Mouse (Mus musculus): ENCODE measurements around the gene Jag2. TPM values are rescaled to one million over a fixed set of nuclear protein-coding genes. Genes with fewer than 3 reads are reported as not detected.

Gene Jag2
- polyA plus RNA-seq, 1 experiment from 2014 or later, result 3.2 TPM

- Histone ChIP-seq H3K9me3 (ENCODE audit: control insufficient read depth, low read length) (no peaks in the 10 kb centered on the region), H3K4me3 (ENCODE audit: low read depth, low read length) (no peak overlapping the region), H3K4me1 (replicated peaks; ENCODE audit: control insufficient read depth, insufficient read depth) (peaks cover 6% of the 10 kb centered on the region), H3K27me3 (ENCODE audit: control insufficient read depth, insufficient read depth, low read length) (no peaks in the 10 kb centered on the region), H3K9ac (ENCODE audit: low read length) (no peak overlapping the region), H3K36me3 (ENCODE audit: control insufficient read depth, insufficient read depth, low read length) (no peaks in the 10 kb centered on the region), H3K4me2 (replicated peaks; ENCODE audit: low read depth) (no peak overlapping the region), H3K27ac (replicated peaks) (no peak overlapping the region; the same call in 1 of the 2 replicates)
- TF ChIP-seq EP300 (optimal IDR thresholded peaks at IDR 0.05) (no peak), CTCF (IDR thresholded peaks at IDR 0.05; ENCODE audit: low read depth) (no peak)
- DNase-seq (ENCODE audit: low spot score) (no peak), ATAC-seq (ENCODE audit: low FRiP score, low TSS enrichment) (no peak)
- WGBS, result 73% methylated on average over 5 of the region's 5 CpGs
Measured at GRCm38 (mm10) chr12:112879731-112880130, 49.8 kb downstream of the Jag2 start.

- 0 out of 2 replicates have a peak, but pooled peaks cover 2% of the 10 kb centered on the region for H3K27me3 ChIP-seq (ENCODE audit: control insufficient read depth, insufficient read depth, low read length)
- H3K27ac ChIP-seq (replicated peaks), result peak overlapping the region; percentile 63
Measured at GRCm38 (mm10) chr12:112877607-112878020, 52.0 kb downstream of the Jag2 start.

GRCm38 (mm10) chr12:112877073-112877576 is 52.5 kb downstream of the Jag2 start:
- Histone ChIP-seq H3K4me2 (replicated peaks; ENCODE audit: low read depth) (peak overlapping the region; percentile 64), H3K4me3 (ENCODE audit: low read depth, low read length) (peak overlapping the region; percentile 35), H3K9ac (ENCODE audit: low read length) (peak overlapping the region; percentile 35), H3K27me3 (ENCODE audit: control insufficient read depth, insufficient read depth, low read length) (0 out of 2 replicates have a peak, but pooled peaks cover 2% of the 10 kb centered on the region), H3K9me3 (ENCODE audit: control insufficient read depth, low read length) (no peaks in the 10 kb centered on the region), H3K36me3 (ENCODE audit: control insufficient read depth, insufficient read depth, low read length) (no peaks in the 10 kb centered on the region), H3K27ac (replicated peaks) (peak overlapping the region; percentile 63), H3K4me1 (replicated peaks; ENCODE audit: control insufficient read depth, insufficient read depth) (peaks cover 6% of the 10 kb centered on the region)
- DNase-seq (ENCODE audit: low spot score), result no peak
- WGBS, result 8% methylated on average over 17 of the region's 17 CpGs
- no peak for ATAC-seq (ENCODE audit: low FRiP score, low TSS enrichment)
- TF ChIP-seq CTCF (IDR thresholded peaks at IDR 0.05; ENCODE audit: low read depth) (no peak), EP300 (optimal IDR thresholded peaks at IDR 0.05) (no peak)

More at GRCm38 (mm10) chr12:112877607-112878020, 52.0 kb downstream of the Jag2 start:
- Histone ChIP-seq H3K36me3 (ENCODE audit: control insufficient read depth, insufficient read depth, low read length) (no peaks in the 10 kb centered on the region), H3K4me3 (ENCODE audit: low read depth, low read length) (peak overlapping the region; percentile 35), H3K9ac (ENCODE audit: low read length) (peak overlapping the region; percentile 35), H3K4me2 (replicated peaks; ENCODE audit: low read depth) (peak overlapping the region; percentile 64), H3K9me3 (ENCODE audit: control insufficient read depth, low read length) (no peaks in the 10 kb centered on the region), H3K4me1 (replicated peaks; ENCODE audit: control insufficient read depth, insufficient read depth) (peaks cover 6% of the 10 kb centered on the region)
- WGBS, result 1% methylated on average over 37 of the region's 37 CpGs
- ATAC-seq (ENCODE audit: low FRiP score, low TSS enrichment) (peak; percentile 42), DNase-seq (ENCODE audit: low spot score) (peak; percentile 58)
- TF ChIP-seq CTCF (IDR thresholded peaks at IDR 0.05; ENCODE audit: low read depth), result no peak
- no peak for TF ChIP-seq EP300 (optimal IDR thresholded peaks at IDR 0.05)

- TF ChIP-seq EP300 (optimal IDR thresholded peaks at IDR 0.05), result no peak
- TF ChIP-seq CTCF (IDR thresholded peaks at IDR 0.05; ENCODE audit: low read depth), result no peak
- Histone ChIP-seq H3K4me2 (replicated peaks; ENCODE audit: low read depth) (peak overlapping the region; percentile 64), H3K27me3 (ENCODE audit: control insufficient read depth, insufficient read depth, low read length) (0 out of 2 replicates have a peak, but pooled peaks cover 2% of the 10 kb centered on the region), H3K36me3 (ENCODE audit: control insufficient read depth, insufficient read depth, low read length) (no peaks in the 10 kb centered on the region), H3K4me3 (ENCODE audit: low read depth, low read length) (peak overlapping the region; percentile 21; the same call in 1 of the 2 replicates), H3K9me3 (ENCODE audit: control insufficient read depth, low read length) (no peaks in the 10 kb centered on the region), H3K4me1 (replicated peaks; ENCODE audit: control insufficient read depth, insufficient read depth) (peaks cover 6% of the 10 kb centered on the region), H3K9ac (ENCODE audit: low read length) (no peak overlapping the region), H3K27ac (replicated peaks) (peak overlapping the region; percentile 63)
- WGBS, result 7% methylated on average over 28 of the region's 28 CpGs
- peak; percentile 58 for ATAC-seq (ENCODE audit: low FRiP score, low TSS enrichment)
- DNase-seq (ENCODE audit: low spot score), result peak; percentile 84
Measured at GRCm38 (mm10) chr12:112876332-112877072, 53.1 kb downstream of the Jag2 start.

- peaks cover 6% of the 10 kb centered on the region for H3K4me1 ChIP-seq (replicated peaks; ENCODE audit: control insufficient read depth, insufficient read depth)
- H3K27ac ChIP-seq (replicated peaks), result no peak overlapping the region
- ATAC-seq (ENCODE audit: low FRiP score, low TSS enrichment) (peak; percentile 56; the same call in 1 of the 2 replicates), DNase-seq (ENCODE audit: low spot score) (peak; percentile 84)
- TF ChIP-seq EP300 (optimal IDR thresholded peaks at IDR 0.05) (no peak), CTCF (IDR thresholded peaks at IDR 0.05; ENCODE audit: low read depth) (peak; percentile 94)
- H3K9me3 ChIP-seq (ENCODE audit: control insufficient read depth, low read length), result no peaks in the 10 kb centered on the region
- 0 out of 2 replicates have a peak, but pooled peaks cover 2% of the 10 kb centered on the region for H3K27me3 ChIP-seq (ENCODE audit: control insufficient read depth, insufficient read depth, low read length)
- H3K9ac ChIP-seq (ENCODE audit: low read length), result no peak overlapping the region
- no peak overlapping the region for H3K4me3 ChIP-seq (ENCODE audit: low read depth, low read length)
- no peaks in the 10 kb centered on the region for H3K36me3 ChIP-seq (ENCODE audit: control insufficient read depth, insufficient read depth, low read length)
- WGBS, result 22% methylated on average over 16 of the region's 16 CpGs
- H3K4me2 ChIP-seq (replicated peaks; ENCODE audit: low read depth), result no peak overlapping the region
Measured at GRCm38 (mm10) chr12:112875225-112876013, 54.2 kb downstream of the Jag2 start.
